Mouse (Mus musculus): ENCODE results near the gene Spaca4.
A peak's percentile ranks its signal among the peaks of the same experiment; 100 is the strongest.

DNA sequence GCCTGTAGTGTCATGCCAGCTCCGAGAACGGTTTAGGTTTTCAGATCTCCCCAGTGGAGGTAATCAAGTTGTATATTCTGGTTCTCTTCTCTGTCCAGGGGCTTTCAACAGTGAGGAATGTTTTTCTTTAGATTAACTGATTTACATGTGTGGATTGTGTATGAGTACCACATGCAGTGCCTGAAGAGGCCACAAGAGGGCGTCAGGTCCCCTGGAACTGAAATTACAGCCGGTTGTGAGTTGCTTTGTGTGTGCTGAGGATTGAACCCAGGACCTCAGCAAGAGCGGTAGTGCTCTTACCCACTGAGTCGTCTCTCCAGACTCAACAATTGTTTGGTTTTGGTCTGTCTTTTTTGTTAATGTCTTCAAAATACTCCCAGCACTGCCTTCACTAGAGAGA is 20.9 kb upstream of the Spaca4 start:
- TF ChIP-seq POLR2AphosphoS2 (IDR thresholded peaks at IDR 0.05; ENCODE audit: low read depth, low read length), result no peak
- no peak for TF ChIP-seq USF1 (IDR thresholded peaks at IDR 0.05; ENCODE audit: low read depth, low read length)
- TF ChIP-seq SMC3 (IDR thresholded peaks at IDR 0.05; ENCODE audit: low read depth, low read length), result peak; percentile 44
- TF ChIP-seq ELF1 (IDR thresholded peaks at IDR 0.05; ENCODE audit: low read depth, low read length), result no peak
- no peak for TF ChIP-seq HCFC1 (IDR thresholded peaks at IDR 0.05; ENCODE audit: low read depth, low read length)
- no peak for TF ChIP-seq POLR2A (IDR thresholded peaks at IDR 0.05; ENCODE audit: low read depth, low read length)
- TF ChIP-seq CTCF (conservative IDR thresholded peaks at IDR 0.05 in 1 of 2, IDR thresholded peaks at IDR 0.05 in 1 of 2; ENCODE audit: low read depth in 2 of 2, low read length in 2 of 2), result peak; percentile 51 to 59; a peak in 3 of 4 replicates
- no peak for TF ChIP-seq ZMIZ1 (IDR thresholded peaks at IDR 0.05; ENCODE audit: low read depth, low read length)
- no peak for TF ChIP-seq ZNF384 (IDR thresholded peaks at IDR 0.05; ENCODE audit: low read depth, low read length)
- no peak for TF ChIP-seq CHD2 (IDR thresholded peaks at IDR 0.05; ENCODE audit: low read length)

Measured in CH12.LX (cell line).